Mouse (Mus musculus) NIH3T3 (cell line): ENCODE measurements at regions not wholly inside any gene's neighbourhood (a gene's known extent, or its start where the extent isn't known, plus 50 kb on each side); places are given as distances from the start of the nearest gene placed in this dataset.
"Not testable (repeated sequence)": the region's sequence is repeated elsewhere in the genome, so short reads cannot be mapped to it uniquely, and the experiment has no call there.

Experiments used
- DNase-seq: peaks from one replicate; pipeline ENCODE4 v3.0.0-alpha.2; 2012; ENCODE audit warnings: low read depth

GRCm38 (mm10) chr12:65325347-65325746 is 100.0 kb downstream of the Wdr20rt start:
- no peak for DNase-seq

- DNase-seq = no peak
Observed at GRCm38 (mm10) chr12:65328532-65328931, 103.2 kb downstream of the Wdr20rt start.

DNA sequence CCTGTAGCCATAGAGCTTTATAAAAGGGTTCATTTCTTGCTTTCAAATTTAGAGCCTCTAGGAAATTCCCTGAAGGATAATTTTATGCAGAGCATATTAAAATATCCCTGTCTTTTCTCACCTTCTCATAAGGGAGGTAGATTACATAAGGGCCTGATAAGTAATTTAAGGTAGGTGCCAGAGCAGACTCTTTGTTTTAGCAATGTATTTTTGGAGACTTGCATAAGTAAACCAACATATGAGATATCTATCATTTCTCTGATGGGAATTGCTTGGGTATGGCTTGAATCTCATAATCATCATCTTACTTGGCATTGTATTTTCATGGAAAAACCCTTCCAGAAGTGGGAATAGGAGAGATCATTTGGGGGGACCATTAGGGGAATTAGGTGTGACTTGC is 104.4 kb downstream of the Wdr20rt start:
- no peak for DNase-seq

DNA sequence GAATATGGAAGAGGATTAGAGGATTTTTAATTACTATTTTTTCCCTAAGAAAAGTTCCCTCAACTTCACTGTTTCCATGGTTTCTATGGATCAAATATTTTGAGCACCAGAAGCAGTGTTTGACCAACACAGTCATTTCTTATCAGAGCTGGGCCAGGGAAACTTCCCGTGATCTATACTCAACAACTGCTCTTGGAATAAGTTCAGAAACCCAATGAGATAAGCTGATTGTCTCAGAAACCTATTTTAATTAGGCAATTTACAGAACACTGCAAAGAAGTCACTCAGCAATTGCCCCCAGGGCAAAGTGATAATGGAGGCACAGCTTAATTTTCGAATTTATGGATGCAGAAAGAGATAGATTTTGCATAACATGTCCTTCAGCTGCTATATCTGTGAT is 114.7 kb downstream of the Wdr20rt start:
- no peak for DNase-seq

GRCm38 (mm10) chr12:65347251-65347650 is 121.9 kb downstream of the Wdr20rt start:
- DNase-seq = no peak

GRCm38 (mm10) chr12:65349535-65349934 is 124.2 kb downstream of the Wdr20rt start:
- DNase-seq = no peak

GRCm38 (mm10) chr12:65364179-65364578 is 138.9 kb downstream of the Wdr20rt start:
- no peak for DNase-seq

DNA sequence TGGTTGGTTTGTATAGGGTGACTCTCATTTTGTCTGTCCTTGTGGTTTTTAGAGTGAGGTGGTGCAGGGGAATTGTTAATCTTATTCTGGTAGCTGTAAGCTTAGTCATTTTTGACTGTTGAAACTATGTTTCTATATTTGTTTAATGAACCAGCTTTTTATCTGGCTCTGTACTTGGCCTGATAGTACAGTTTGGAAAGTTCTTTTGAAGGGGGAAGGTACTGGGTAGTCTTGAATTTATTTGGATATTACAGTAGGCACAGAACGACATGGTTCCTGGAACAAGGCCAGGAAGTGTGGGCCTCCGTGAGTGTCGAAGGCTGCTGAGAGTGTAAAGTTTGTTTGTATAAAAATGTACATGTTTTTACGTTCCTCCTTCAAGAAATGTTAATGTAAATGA is 142.0 kb downstream of the Wdr20rt start:
- no peak for DNase-seq

- DNase-seq = no peak
Observed at GRCm38 (mm10) chr12:65367866-65368419, 142.6 kb downstream of the Wdr20rt start.

- DNase-seq = no peak
Observed at GRCm38 (mm10) chr12:65371650-65372049, 146.3 kb downstream of the Wdr20rt start.

- no peak for DNase-seq
Observed at GRCm38 (mm10) chr12:65379321-65379720, 154.0 kb downstream of the Wdr20rt start.

DNA sequence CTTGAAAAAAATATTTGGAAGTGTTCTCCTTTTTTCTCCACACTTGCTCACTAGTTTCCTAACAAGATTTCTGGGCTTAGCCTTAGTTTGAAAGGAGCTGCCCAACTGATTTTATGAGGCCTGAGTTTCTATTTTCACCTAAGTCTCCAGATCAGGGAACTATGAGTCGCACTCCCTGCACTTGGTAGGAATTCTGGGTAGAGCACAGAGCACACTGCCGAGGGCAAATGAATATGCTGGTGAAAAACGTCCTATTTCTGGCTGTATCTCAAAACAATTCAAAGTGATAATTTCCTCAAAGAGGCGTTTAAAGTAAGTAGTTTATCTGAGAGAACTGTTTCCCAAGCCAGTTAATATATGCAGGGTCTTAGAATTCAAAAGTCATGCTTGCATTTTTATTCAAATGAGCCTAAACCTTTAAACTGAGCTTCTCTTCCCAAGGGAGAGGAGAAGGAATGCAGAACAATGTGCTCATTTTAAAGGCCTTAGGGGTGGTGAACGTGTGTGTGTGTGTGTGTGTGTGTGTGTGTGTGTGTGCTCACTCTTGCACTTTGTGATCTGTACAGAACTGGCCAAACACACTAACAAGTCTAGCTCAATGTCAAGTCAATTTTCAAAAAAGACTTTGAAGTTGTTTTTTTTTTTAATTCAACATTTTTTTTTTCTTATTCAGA is 156.9 kb downstream of the Wdr20rt start:
- no peak for DNase-seq

GRCm38 (mm10) chr12:65382796-65383195 is 157.5 kb downstream of the Wdr20rt start:
- DNase-seq = not testable (repeated sequence)

- DNase-seq = no peak
Observed at GRCm38 (mm10) chr12:65386005-65386645, 160.8 kb downstream of the Wdr20rt start.

- no peak for DNase-seq
Observed at GRCm38 (mm10) chr12:65387042-65387441, 161.7 kb downstream of the Wdr20rt start.

DNA sequence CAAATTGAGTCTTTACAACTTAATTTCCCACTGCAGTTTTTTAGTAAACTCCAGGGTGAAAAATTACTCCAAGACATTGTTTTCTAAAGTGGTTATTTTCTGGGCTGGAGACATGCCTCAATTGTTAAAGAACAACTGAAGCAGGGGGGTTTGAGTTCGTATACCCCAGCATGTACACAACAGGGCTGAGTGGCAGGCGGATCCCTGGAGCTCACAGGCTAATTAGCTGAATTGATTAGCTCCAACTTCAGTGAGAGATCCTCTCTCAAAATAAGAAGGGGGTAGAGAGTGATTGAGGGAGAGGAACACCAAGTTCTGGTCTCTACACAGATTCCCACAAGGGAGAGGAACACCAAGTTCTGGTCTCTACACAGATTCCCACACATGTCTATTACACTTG is 164.2 kb downstream of the Wdr20rt start:
- DNase-seq = no peak

GRCm38 (mm10) chr12:65390330-65390729 is 165.0 kb downstream of the Wdr20rt start:
- no peak for DNase-seq

DNA sequence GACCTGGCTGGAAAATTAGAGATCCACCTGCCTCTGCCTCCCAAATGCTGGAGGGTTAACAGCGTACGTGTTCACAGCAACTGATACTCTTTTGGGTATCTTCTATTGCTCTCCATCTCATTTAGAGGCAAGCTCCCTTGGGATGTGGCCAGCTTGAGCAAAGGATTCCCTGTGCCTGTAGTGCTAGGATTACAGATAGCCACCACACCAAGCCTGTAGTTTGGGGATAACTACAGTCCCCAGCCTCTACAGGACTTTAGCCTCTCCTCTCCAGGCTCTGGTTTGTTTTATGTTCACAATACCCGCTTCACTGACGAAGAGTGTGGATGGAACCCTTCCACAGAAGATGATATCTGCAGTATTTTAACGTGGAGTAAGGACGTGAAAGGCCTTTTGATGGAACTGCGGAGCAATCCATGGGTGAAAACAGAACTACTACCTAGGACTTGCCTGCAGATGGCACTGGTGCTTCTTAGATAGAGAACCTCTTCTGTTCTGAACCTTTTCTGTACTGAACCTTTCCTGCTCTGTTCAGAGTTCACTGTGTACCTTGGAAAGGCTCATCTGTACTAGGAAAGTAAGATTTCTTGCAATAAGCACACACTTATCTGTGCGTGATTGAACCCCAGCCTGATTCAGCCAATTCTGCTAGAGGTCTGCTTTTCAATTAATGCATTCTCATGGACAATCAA is 176.6 kb downstream of the Wdr20rt start:
- peak; percentile 3 for DNase-seq

DNA sequence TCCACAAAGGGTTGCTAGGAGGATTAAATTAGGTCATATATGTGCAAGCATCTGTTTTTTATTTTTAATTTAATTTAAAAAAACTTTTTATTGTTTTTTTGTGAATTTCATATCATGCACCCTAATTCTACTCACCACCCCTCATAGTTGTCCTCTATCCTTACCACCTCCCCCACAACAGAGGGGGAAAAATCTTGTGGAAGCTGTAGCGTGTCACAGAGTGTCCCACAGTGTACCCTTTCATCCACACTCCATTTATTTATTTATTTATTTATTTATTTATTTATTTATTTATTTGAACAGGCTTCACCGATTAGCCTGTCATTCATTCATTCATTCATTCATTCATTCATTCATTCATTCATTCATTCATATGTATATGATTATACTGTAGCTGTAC is 177.8 kb downstream of the Wdr20rt start:
- DNase-seq = no peak

GRCm38 (mm10) chr12:65413034-65413700 is 187.8 kb downstream of the Wdr20rt start:
- no peak for DNase-seq

DNA sequence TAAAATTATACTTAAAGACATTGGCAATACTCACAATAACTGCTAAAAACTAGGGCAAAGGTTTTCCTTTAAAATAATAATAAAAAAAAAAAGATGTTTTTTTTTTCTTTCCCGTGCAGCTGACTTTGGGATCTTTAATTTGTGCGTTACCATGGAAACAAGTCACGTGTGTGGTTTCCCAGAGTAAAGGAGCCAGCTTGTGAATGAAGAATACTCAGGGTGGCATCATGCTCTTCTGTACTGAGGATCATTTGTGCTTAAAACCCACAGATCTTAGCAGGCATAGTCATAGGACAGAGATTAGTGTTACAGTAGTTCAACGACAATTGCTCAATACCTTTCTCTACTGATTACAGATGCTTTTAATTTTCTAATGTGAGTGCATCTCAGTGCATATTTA is 189.1 kb downstream of the Wdr20rt start:
- no peak for DNase-seq

DNA sequence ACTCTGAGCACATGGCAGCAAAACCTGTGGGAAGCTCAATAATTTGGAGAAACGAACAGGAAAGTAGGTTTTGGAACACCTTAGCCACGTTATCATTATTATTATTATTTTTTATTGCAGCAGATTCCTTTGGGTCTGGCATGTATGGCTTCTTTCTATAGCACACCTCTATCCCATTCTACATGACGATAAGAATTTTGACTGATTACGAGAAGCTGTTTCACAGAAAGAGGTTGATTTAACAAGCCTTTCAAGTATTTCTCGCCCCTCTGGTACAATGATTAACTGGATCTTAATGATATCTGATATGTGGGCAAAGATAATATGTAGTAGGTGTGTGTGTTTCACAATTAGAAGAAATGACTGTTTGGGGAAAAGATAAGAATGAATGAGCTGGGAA is 191.6 kb downstream of the Wdr20rt start:
- DNase-seq = no peak
